Mouse (Mus musculus) bone marrow macrophage, adult 2 months (primary cell): ENCODE results near the gene Eml3. TPM values are rescaled to one million over a fixed set of nuclear protein-coding genes. Genes with fewer than 3 reads are reported as not detected.
A peak's percentile ranks its signal among the peaks of the same experiment; 100 is the strongest.
"Not testable (repeated sequence)": the region's sequence is repeated elsewhere in the genome, so short reads cannot be mapped to it uniquely, and the experiment has no call there.

Source experiments
- H3K27ac ChIP-seq: 2 replicates; pipeline ENCODE4 v1.5.1; 2012; ENCODE audit warnings: low read depth, low read length; ENCODE audit not compliant: insufficient read depth
- H3K4me1 ChIP-seq: 2 replicates; pipeline ENCODE4 v1.6.1; 2012; ENCODE audit warnings: low read length; ENCODE audit not compliant: control insufficient read depth, insufficient read depth
- H3K4me3 ChIP-seq: 2 replicates; pipeline ENCODE4 v1.5.1; 2012; ENCODE audit warnings: mild to moderate bottlenecking, low read length, moderate library complexity; ENCODE audit not compliant: insufficient read depth
- CTCF ChIP-seq: IDR thresholded peaks from 2 replicates; pipeline ENCODE4 v1.5.1; 2012; ENCODE audit warnings: low read depth, mild to moderate bottlenecking, low read length, moderate library complexity
- POLR2A ChIP-seq: IDR thresholded peaks from 2 replicates; pipeline ENCODE4 v1.6.1; 2012; ENCODE audit warnings: mild to moderate bottlenecking, low read depth, low read length, borderline replicate concordance
- polyA plus RNA-seq: library from polyadenylated mRNA; stranded (reverse); fragments of >200 nt; gene quantifications from 2 replicates; pipeline ENCODE4 v1.2.4, GENCODE M21; 2012; ENCODE audit not compliant: missing spikeins, insufficient read depth, insufficient read length

Eml3 gene
- polyA plus RNA-seq, 1 experiment = 33.1 TPM

DNA sequence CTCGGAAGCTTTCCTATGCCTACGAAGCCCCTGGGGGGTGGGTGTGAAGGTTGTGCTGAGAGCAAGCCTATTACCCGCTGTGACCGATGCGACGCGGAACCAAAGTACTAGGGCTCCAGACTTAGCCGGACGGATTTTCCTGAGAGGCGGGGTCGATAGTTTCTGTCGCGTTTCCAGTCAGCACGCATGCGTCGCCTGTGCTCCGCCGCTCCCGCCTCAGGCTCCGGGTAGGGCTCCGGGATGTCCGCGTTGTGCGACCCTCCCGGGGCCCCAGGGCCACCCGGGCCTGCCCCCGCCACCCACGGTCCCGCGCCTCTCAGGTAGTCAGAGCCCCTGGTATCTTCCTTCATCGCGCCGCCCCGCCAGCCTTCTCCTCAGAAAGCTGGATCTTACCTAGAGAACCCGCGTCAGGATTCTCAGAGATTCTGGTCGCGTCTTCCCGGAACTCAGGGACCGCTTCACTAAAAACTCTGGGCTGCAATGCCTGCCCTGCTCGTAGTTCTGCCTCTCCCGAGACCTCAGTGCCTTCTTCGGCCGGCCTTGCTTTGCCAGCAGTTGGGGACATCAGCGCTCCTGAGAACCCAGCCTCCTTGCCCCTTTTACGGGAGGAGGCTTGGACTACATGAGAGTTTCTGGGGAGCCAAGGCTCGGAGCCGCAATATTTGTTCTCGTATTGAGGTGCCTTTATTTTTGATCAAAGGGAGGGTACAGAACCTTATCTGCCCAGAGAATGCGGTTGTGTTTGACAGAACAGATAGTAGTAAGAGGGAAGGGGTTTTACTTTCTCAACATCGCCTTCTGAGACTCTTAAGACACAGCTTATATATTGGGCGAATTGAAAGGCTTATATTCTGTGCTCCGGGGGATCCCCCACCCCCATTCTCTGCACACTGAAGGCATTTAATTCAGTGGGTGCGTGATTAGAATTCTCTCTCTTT is 36.3 kb upstream of the Eml3 start, which contains the start of gene Ints5:
Gene Ints5, plus strand, starts transcription at position 177 of the 938 bp plus-strand sequence.
- Histone ChIP-seq H3K4me3 (peak within 1 kb of the TSS; percentile 98), H3K27ac (peak within 1 kb of the TSS; percentile 64), H3K4me1 (peaks cover 6% of the 10 kb centered on the region; the same call in 1 of the 2 replicates)
- TF ChIP-seq POLR2A (no peak; the same call in 1 of the 2 replicates), CTCF (no peak)

DNA sequence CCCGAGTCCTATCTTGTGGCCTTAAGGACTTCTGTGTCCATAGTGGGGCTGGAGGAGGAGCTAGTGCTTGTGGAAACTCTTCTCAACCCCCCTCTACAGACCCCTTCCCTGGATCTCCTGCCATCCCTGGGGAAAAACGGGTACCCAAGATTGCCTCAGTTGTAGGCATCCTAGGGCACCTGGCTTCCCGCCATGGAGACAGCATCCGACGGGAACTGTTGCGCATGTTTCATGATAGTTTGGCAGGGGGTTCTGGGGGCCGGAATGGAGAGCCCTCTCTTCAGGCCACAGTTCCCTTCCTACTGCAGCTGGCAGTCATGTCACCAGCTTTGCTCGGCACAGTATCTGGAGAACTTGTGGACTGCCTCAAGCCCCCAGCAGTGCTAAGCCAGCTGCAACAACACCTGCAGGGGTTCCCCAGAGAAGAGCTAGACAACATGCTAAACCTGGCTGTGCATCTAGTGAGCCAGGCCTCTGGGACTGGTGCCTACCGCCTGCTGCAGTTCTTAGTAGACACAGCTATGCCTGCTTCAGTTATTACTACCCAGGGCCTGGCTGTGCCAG is 33.9 kb upstream of the Eml3 start:
- Histone ChIP-seq H3K27ac (no peak overlapping the region), H3K4me3 (no peak overlapping the region), H3K4me1 (peaks cover 8% of the 10 kb centered on the region)
- TF ChIP-seq CTCF = no peak
- no peak for TF ChIP-seq POLR2A

DNA sequence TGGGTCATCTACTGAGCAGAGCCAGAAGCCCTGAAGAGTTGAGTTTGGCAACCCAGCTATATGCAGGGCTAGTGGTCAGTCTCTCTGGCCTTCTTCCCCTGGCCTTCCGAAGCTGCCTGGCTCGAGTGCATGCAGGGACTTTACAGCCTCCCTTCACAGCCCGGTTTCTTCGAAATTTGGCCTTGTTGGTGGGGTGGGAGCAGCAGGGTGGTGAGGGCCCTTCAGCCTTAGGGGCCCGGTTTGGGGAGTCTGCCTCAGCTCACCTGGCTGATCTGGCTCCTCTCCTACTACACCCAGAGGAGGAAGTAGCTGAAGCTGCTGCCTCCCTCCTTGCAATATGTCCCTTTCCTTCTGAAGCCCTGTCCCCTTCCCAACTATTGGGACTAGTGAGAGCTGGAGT is 33.1 kb upstream of the Eml3 start:
- H3K27ac ChIP-seq, H3K4me3 ChIP-seq, H3K4me1 ChIP-seq: not testable (repeated sequence)

- Histone ChIP-seq H3K27ac (0 out of 2 replicates have a peak overlapping the region, but pooled peaks have one; percentile 17), H3K4me3 (peak overlapping the region; percentile 37)
- not testable (repeated sequence) for H3K4me1 ChIP-seq
Measured at GRCm38 (mm10) chr19:8897211-8897864, 32.0 kb upstream of the Eml3 start.

DNA sequence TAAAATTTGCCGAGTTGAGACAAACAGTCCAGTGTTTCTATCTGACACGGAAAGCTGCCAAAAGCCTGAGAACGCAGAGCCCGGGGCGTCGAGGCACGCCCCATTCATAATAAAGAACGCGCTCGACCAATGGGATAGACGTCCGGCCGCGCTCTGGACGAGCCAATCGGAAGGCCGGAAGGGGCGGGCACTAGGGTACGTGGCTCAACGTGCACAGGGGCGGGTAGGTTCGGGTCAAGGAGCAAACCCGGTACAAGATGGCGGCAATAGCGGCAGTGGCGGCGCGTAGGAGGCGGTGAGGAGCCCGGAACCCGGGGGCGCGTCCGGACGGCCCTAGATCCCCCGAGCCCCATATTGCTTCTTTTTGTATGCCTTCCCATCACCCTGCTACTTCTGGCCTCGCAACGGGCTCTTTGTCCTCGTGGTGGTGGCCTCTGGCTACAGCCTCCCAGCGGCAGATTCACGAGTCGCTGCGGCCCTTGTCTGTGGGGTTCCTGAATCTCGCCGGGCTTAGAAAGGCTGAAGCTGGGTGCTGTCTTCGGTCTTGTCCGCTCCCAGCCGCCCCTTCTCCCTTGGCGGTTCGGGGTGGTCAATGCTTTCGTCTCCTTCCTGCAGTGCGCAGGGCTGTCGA is 31.4 kb upstream of the Eml3 start, which contains the start of gene Ganab:
Gene Ganab, plus strand, starts transcription at position 207 of the 631 bp plus-strand sequence.
- TF ChIP-seq CTCF = no peak
- TF ChIP-seq POLR2A = no peak
- peak within 1 kb of the TSS; percentile 74 for H3K4me3 ChIP-seq
- peak within 1 kb of the TSS; percentile 60 for H3K27ac ChIP-seq
- H3K4me1 ChIP-seq = peaks cover 8% of the 10 kb centered on the region

DNA sequence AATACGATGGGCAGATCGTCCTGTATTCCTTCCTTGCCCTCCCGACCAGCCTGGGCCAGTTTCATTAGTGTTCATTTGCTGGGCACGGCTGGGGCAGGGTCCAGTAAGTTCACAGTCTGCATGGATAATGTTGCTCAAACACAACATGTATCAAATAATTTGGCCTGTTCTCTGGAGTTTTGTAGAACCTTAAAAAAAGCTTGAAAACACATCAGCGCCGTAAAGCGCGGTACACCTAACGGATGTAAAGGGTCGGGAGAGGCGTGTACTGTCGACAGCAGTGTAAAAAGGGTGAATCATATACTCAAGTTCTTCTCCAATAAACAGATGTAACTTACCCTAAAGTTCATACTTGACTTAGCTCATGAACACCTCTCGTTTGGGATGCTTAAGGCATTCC is 30.8 kb upstream of the Eml3 start:
- peaks cover 8% of the 10 kb centered on the region for H3K4me1 ChIP-seq
- peak overlapping the region; percentile 60 for H3K27ac ChIP-seq
- H3K4me3 ChIP-seq = peak overlapping the region; percentile 74
- no peak for TF ChIP-seq CTCF
- TF ChIP-seq POLR2A = no peak

DNA sequence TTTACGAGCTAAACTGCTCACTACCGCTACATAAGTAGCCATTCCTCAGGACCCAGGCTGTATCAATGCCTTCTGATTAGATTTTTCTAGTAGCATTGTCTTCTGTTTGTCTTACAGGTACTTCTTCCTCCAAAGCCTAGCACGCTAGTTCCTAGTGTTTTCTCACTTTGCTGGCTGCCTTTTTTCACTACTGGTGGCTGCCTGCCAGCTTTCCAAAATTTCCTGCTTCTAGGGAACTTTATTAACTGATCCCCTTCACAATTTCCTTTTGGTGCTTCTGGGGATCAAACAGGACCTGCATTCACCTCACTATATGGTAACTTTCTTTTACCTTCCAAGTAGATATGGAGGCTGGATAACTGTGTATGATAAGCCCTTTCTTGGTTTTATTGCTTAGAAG is 30.3 kb upstream of the Eml3 start:
- H3K27ac ChIP-seq = no peak overlapping the region
- H3K4me3 ChIP-seq = peak overlapping the region; percentile 74

DNA sequence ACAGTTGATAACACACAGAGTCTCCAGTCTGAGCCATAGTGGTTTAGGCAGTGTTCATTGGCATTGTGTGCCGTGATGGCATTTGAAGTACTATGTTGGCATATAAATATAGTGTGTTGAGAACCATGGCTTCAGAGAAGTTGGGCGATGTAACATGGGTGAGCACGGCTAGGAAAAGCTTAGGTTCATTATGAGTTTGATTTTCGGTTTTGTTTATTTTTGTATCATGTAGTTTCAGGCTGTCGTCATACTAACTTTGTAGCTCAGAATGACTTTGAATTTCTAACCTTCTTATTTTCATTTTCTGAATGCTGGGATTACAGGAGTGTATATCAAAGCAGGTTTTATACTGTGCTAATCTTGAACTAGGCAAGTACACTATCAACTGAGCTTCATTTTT is 25.9 kb upstream of the Eml3 start:
- TF ChIP-seq POLR2A (no peak), CTCF (no peak)
- Histone ChIP-seq H3K4me3 (no peak overlapping the region), H3K27ac (no peak overlapping the region), H3K4me1 (peaks cover 5% of the 10 kb centered on the region)

More for the DNA sequence above, 30.3 kb upstream of the Eml3 start:
- TF ChIP-seq POLR2A (no peak), CTCF (no peak)
- H3K4me1 ChIP-seq = peaks cover 5% of the 10 kb centered on the region

DNA sequence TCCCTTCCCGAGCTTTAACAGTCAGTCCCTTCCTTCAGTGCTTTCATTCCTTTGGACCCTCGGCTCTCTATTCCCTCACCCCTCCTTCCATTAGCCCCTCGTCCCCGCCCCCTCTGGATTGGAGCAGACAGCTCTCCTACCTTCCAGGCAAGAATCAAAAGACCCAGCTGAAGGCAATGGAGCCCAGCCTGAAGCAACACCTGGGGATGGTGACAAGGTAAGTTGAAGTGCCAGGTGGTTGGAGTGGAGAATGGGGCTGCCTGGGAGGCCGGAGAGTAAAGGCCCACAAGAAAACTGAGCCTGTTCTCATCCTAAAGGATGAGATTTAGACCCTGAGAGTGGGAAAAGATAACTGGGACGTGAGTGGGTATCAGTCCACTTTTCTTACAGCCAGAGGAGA is 20.8 kb upstream of the Eml3 start:
- no peaks in the 10 kb centered on the region for H3K4me1 ChIP-seq
- H3K4me3 ChIP-seq = no peak overlapping the region
- TF ChIP-seq CTCF (no peak), POLR2A (no peak)
- H3K27ac ChIP-seq = no peak overlapping the region
